Comparison of ENCODE assay signal across 8 mouse cellular contexts in the genomic region with DNA sequence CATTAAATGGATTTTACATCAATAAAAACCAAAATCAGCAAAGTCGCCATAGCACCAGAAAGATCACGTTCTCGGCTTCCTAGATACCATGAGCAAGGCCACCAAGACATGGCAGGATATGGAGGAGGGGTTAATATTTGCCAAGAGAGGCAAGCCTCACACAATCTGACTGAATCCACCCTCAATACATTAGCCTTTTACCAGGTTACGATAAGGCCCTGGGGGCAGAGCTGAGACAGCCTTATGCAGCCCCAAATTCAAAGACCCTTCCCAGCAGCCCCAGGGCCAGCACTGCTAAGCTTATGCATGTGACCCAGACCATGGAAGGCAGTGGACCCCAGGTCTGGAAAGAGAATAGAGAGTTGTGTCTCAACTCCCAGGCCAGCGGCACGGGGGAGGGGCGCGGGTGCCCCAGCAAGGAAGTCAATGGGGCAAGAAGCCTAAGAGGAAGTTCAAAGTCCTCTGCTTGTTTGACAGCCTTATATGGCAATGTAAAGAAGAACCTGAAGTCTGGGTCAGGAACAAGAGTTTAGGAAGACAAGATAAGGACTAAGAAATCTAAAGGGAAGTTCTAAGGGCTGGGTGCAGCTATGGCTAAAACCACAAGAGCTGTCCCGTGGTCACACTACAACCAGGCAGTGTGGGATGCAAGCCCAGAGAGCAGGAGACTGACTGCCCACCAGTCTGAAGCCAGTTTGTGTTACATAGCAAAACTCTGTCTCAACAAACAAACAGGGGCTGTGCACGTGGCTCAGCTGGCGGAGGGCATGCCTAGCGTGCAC. TPM values are rescaled to one million over a fixed set of nuclear protein-coding genes. Genes with fewer than 3 reads are reported as not detected.
DNase-seq lines count a peak whose midpoint lies in the region; ATAC-seq and TF ChIP-seq lines count a peak whose summit lies in the region.

No protein-coding gene starts in this region.

- no peaks in the 10 kb centered on the region; the same call in 1 of the 2 replicates for H3K4me1 ChIP-seq in lung, embryonic 14.5 days (ENCODE audit: insufficient read depth)
- no peaks in the 10 kb centered on the region; the same call in 1 of the 2 replicates for H3K4me1 ChIP-seq in lung, adult 2 months (ENCODE audit: control insufficient read depth, insufficient read depth, low read length)
- H3K4me1 ChIP-seq in embryonic facial prominence, embryonic 15.5 days, result peaks cover 36% of the 10 kb centered on the region
- H3K4me1 ChIP-seq in liver, embryonic 15.5 days (replicated peaks), result peaks cover 48% of the 10 kb centered on the region

- peaks cover 7% of the 10 kb centered on the region; the same call in 1 of the 2 replicates for H3K36me3 ChIP-seq in lung, embryonic 14.5 days (ENCODE audit: insufficient read depth)
- peaks cover 11% of the 10 kb centered on the region for H3K36me3 ChIP-seq in embryonic facial prominence, embryonic 15.5 days
- peaks cover 15% of the 10 kb centered on the region for H3K36me3 ChIP-seq in liver, embryonic 15.5 days (replicated peaks)

- 0 out of 2 replicates have a peak overlapping the region, but pooled peaks have one; percentile 10 for H3K4me2 ChIP-seq in lung, embryonic 14.5 days
- no peak overlapping the region for H3K4me2 ChIP-seq in embryonic facial prominence, embryonic 15.5 days (replicated peaks)
- peak overlapping the region; percentile 10 for H3K4me2 ChIP-seq in liver, embryonic 15.5 days

- intact Hi-C loops in gastrocnemius, postnatal 36 days (cut with DNase I), result loop anchor here (1.0 kb wide), 1 partner anchor 17 kb away; no protein-coding TSS in a partner anchor

- H3K27me3 ChIP-seq in lung, embryonic 14.5 days (ENCODE audit: insufficient read depth, low read length), result no peaks in the 10 kb centered on the region
- no peaks in the 10 kb centered on the region for H3K27me3 ChIP-seq in embryonic facial prominence, embryonic 15.5 days
- no peaks in the 10 kb centered on the region for H3K27me3 ChIP-seq in liver, embryonic 15.5 days

- 61% methylated on average over 12 of the region's 12 CpGs for WGBS in lung, embryonic 14.5 days
- WGBS in lung, adult 2 months, result 59% methylated on average over 12 of the region's 12 CpGs
- WGBS in embryonic facial prominence, embryonic 15.5 days, result 61% methylated on average over 12 of the region's 12 CpGs
- 16% methylated on average over 12 of the region's 12 CpGs for WGBS in liver, embryonic 15.5 days (ENCODE audit: insufficient replicate concordance)

- DNase-seq in lung, embryonic 14.5 days, result no peak
- no peak for DNase-seq in lung, adult 2 months
- peak; percentile 80 to 84 for DNase-seq in spleen, postnatal 36 days (ENCODE audit: low spot score in 2 of 2)
- no peak for DNase-seq in adrenal gland, postnatal 4 days (ENCODE audit: low spot score in 2 of 2)
- DNase-seq in c-Kit-positive CD71-positive TER-119-positive erythroid progenitor cells, embryonic 14.5 days (ENCODE audit: low spot score), result no peak
- DNase-seq in gastrocnemius, postnatal 36 days, result no peak

- peak; percentile 42; the same call in 1 of the 2 replicates for ATAC-seq in lung, embryonic 14.5 days (ENCODE audit: insufficient read depth)
- ATAC-seq in embryonic facial prominence, embryonic 15.5 days (ENCODE audit: insufficient number of reproducible peaks, low FRiP score, low TSS enrichment, low read depth), result no peak
- ATAC-seq in liver, embryonic 15.5 days (ENCODE audit: insufficient read depth), result peak; percentile 42

- no peak for TF ChIP-seq CTCF in lung, embryonic 14.5 days (IDR thresholded peaks at IDR 0.05; ENCODE audit: low read depth)
- TF ChIP-seq CTCF in lung, adult 2 months (IDR thresholded peaks at IDR 0.05; ENCODE audit: insufficient read depth, low read length), result no peak

- no peak for TF ChIP-seq POLR2A in lung, adult 2 months (IDR thresholded peaks at IDR 0.05; ENCODE audit: borderline replicate concordance, extremely low read depth, low read depth, low read length)

- H3K4me3 ChIP-seq in lung, embryonic 14.5 days (ENCODE audit: low read depth, low read length), result no peak overlapping the region
- no peak overlapping the region for H3K4me3 ChIP-seq in lung, adult 2 months (replicated peaks; ENCODE audit: extremely low read depth, low read depth, low read length)
- no peak overlapping the region for H3K4me3 ChIP-seq in embryonic facial prominence, embryonic 15.5 days (replicated peaks)
- H3K4me3 ChIP-seq in liver, embryonic 15.5 days (replicated peaks), result no peak overlapping the region

- H3K9ac ChIP-seq in lung, embryonic 14.5 days, result no peak overlapping the region
- H3K9ac ChIP-seq in embryonic facial prominence, embryonic 15.5 days, result no peak overlapping the region
- peak overlapping the region; percentile 12; the same call in 1 of the 2 replicates for H3K9ac ChIP-seq in liver, embryonic 15.5 days

- peak overlapping the region; percentile 60; the same call in 1 of the 2 replicates for H3K27ac ChIP-seq in lung, embryonic 14.5 days (ENCODE audit: low read depth)
- peak overlapping the region; percentile 58; the same call in 1 of the 2 replicates for H3K27ac ChIP-seq in embryonic facial prominence, embryonic 15.5 days (replicated peaks)
- peak overlapping the region; percentile 77 for H3K27ac ChIP-seq in liver, embryonic 15.5 days (replicated peaks)

- no peaks in the 10 kb centered on the region for H3K9me3 ChIP-seq in lung, embryonic 14.5 days (ENCODE audit: low read depth, low read length)
- no peaks in the 10 kb centered on the region for H3K9me3 ChIP-seq in embryonic facial prominence, embryonic 15.5 days (replicated peaks)
- H3K9me3 ChIP-seq in liver, embryonic 15.5 days (replicated peaks), result no peaks in the 10 kb centered on the region

RNA-seq across cellular contexts. Expression of a gene that starts 27.5 kb away (rescaled TPM):
- polyA plus RNA-seq in lung, embryonic 14.5 days (2014; fragmentation: Nextera tagmentation; extraction: Ambion mirVana), result 201 and 204 TPM in 2 replicates
- 155 and 180 TPM in 2 replicates for polyA plus RNA-seq in lung, adult 2 months (2012; rRNA removed)
- 76.6 and 105 TPM in 2 replicates for polyA plus RNA-seq in embryonic facial prominence, embryonic 15.5 days (2015; fragmentation: Nextera tagmentation; extraction: Ambion mirVana)
- 31.9 and 33.3 TPM in 2 replicates for polyA plus RNA-seq in liver, embryonic 15.5 days (2015; fragmentation: Nextera tagmentation; extraction: Ambion mirVana)
- 100 to 1,000 TPM in 1 of 2 experiments, 10 to 100 TPM in 1; 95.9 to 114 TPM for total RNA-seq in adrenal gland, postnatal 4 days (2021)
- total RNA-seq in gastrocnemius, postnatal 36 days (2021), result 1 to 10 TPM; 4.8 to 6.6 TPM

RNA-seq across cellular contexts. Expression of a gene that starts 34.6 kb away (rescaled TPM):
- 9.7 and 10.3 TPM in 2 replicates for polyA plus RNA-seq in lung, embryonic 14.5 days (2014; fragmentation: Nextera tagmentation; extraction: Ambion mirVana)
- polyA plus RNA-seq in lung, adult 2 months (2012; rRNA removed), result 10.2 and 10.8 TPM in 2 replicates
- 12.6 and 13.4 TPM in 2 replicates for polyA plus RNA-seq in embryonic facial prominence, embryonic 15.5 days (2015; fragmentation: Nextera tagmentation; extraction: Ambion mirVana)
- 4.1 and 4.6 TPM in 2 replicates for polyA plus RNA-seq in liver, embryonic 15.5 days (2015; fragmentation: Nextera tagmentation; extraction: Ambion mirVana)
- total RNA-seq in adrenal gland, postnatal 4 days (2021), result 10 to 100 TPM; 16.7 to 17.3 TPM
- 1 to 10 TPM; 3.7 to 4.9 TPM for total RNA-seq in gastrocnemius, postnatal 36 days (2021)

RNA-seq across cellular contexts. Expression of a gene that starts 49.2 kb away (rescaled TPM):
- polyA plus RNA-seq in lung, embryonic 14.5 days (2014; fragmentation: Nextera tagmentation; extraction: Ambion mirVana), result 11.5 and 11.8 TPM in 2 replicates
- 28.9 and 47.8 TPM in 2 replicates for polyA plus RNA-seq in lung, adult 2 months (2012; rRNA removed)
- polyA plus RNA-seq in embryonic facial prominence, embryonic 15.5 days (2015; fragmentation: Nextera tagmentation; extraction: Ambion mirVana), result 13.7 and 14.1 TPM in 2 replicates
- polyA plus RNA-seq in liver, embryonic 15.5 days (2015; fragmentation: Nextera tagmentation; extraction: Ambion mirVana), result 3.9 and 4.3 TPM in 2 replicates
- 10 to 100 TPM; 15.7 to 18.8 TPM for total RNA-seq in adrenal gland, postnatal 4 days (2021)
- 1 to 10 TPM; 1.0 to 1.4 TPM for total RNA-seq in gastrocnemius, postnatal 36 days (2021)

Comparison
In these comparisons a context has a peak if more than half of its experiments do, and no peak if none do; other contexts are left out.
1. DNase-seq: peak in spleen, postnatal 36 days (2 of 2); none in lung, embryonic 14.5 days (single experiment), lung, adult 2 months (single experiment), adrenal gland, postnatal 4 days (0 of 2), c-Kit-positive CD71-positive TER-119-positive erythroid progenitor cells, embryonic 14.5 days (single experiment) and gastrocnemius, postnatal 36 days (0 of 2).
2. Peak in every context shown above with its lines, with median percentiles within 50 percentile points of each other: H3K27ac ChIP-seq.